Mouse (Mus musculus): ENCODE measurements around the gene Ckap4.

DNA sequence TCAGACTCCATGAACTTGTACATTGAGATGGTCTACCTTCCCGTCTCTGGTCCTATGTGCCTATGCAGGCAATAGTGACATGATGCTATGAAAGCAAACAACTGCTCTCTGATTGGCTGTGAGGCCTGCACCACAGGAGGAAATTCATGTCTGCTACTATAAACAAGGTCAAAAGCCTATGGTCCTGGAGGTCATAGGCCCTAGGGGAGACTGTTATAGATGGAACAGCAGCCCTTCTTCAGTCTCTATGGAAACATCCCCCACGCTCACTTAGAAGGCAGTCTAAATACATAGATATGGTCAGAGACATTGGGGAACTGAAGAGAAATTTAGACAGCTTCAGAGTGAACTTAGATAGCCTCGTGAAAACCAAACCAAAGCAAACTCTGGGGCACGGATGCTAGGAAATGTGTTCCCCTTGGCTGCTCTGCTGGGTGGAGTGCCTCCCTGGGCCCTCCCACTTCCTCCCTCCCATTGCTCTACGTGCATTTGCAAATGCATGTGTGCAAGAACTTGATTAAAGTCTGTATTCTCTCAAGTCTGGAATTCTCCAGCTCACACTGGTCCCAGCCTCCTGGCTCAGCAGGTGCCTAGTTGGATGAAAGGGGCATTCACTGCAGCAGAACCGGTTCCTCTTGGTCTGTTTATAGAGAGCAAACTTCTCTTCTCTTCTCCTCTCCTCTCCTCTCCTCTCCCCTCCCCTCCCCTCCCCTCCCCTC, 20.6 kb upstream of the Ckap4 start:
- TF ChIP-seq CTCF (IDR thresholded peaks at IDR 0.05; ENCODE audit: low read depth) (no peak), EP300 (IDR thresholded peaks at IDR 0.05; ENCODE audit: low read depth) (no peak)

All from heart, postnatal 0 days (tissue).